Mouse (Mus musculus): ENCODE data around the gene Pacsin3.

DNA sequence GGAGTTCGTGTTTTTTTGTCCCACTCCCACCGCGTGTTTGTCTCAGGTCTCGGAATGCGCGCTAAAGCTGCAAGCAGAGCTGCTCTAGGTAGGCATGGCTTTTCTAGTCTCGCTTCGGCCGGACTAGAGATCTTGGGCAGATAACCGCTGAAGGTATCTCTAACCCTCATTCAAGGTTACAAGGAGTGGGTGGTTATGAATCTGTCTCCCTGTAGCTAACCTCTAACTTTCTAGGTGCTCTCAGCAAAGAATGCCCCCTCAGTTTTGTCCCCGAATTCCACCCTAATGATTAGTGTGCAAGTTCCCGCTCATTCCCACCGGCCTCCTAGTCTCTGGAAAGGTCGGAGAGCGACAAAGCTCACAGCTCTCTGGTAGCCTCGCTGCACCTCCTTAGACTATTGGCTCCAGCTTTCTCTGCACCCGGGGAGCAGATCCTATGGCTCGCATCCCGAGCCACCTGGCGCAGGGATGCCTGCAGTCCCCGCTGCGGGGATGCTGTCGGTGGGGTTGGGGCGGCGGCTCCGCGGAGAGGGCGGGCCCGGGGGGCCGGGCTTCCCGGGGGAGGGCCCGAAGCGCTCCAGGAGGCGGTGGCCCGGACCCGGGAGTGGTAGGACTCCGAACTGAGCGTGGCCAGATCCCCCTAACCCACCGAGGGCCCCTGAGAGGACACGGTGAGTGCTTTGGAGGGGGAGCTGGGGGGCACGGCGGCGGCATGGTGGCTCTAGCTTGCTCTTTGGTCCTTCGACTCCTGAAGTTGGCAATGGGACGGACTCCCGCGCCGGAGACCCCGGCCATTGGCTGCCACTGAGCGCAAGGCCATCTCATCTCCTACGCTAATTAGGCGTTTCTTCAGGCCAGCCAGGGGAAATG is 737 bp downstream of the Pacsin3 start:
- TF ChIP-seq CTCF (IDR thresholded peaks at IDR 0.05; ENCODE audit: low read depth) = no peak
- TF ChIP-seq EP300 (IDR thresholded peaks at IDR 0.05; ENCODE audit: low read depth) = no peak
